Mouse (Mus musculus) layer of hippocampus, postnatal 25 days (tissue): ENCODE measurements around the gene Nufip1. TPM values are rescaled to one million over a fixed set of nuclear protein-coding genes. Genes with fewer than 3 reads are reported as not detected.

Experiments
- DNase-seq, 2 experiments: peaks; one replicate each; pipeline ENCODE4 v3.0.0; 2022; ENCODE audit warnings: mixed read lengths in 2 of 2, low spot score in 1 of 2; ENCODE audit errors: extremely low spot score in 1 of 2
- total RNA-seq, 2 experiments: library from RNA; stranded (reverse); gene quantifications; 2 replicates each; pipeline ENCODE4 v1.2.3; 2021

Gene Nufip1
- 1 to 10 TPM; 7.8 to 8.2 TPM for total RNA-seq

- DNase-seq, result peak; percentile 71 to 74
Observed at GRCm38 (mm10) chr14:76110396-76111221, at the start of gene Nufip1, which contains the start of gene Gpalpp1. Gene Nufip1 (plus strand): TSS chr14:76110891. Gene Gpalpp1 (minus strand): TSS chr14:76110760.

DNA sequence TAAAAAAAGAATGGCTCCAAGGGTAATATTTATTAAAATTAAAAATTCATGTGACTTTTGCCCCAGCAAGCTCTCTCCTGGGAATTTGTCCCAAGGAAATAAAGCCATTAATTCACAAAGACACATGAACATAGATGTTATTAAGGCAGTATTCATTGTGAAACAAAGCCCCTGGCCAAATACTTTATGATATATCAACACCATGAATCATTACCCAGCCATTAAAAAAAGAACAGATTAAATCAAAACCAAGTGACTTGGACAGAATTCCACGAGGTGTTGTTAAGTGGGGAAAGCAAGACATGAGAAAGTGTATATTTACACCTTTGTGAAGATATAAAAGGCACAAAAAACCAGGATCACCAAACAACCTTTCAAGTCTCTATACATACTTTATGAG lies 43.5 kb upstream of the Nufip1 start:
- no peak for DNase-seq

GRCm38 (mm10) chr14:76068296-76068695 lies 42.4 kb upstream of the Nufip1 start:
- no peak for DNase-seq

- no peak for DNase-seq
Observed at GRCm38 (mm10) chr14:76069296-76069695, 41.4 kb upstream of the Nufip1 start.

DNA sequence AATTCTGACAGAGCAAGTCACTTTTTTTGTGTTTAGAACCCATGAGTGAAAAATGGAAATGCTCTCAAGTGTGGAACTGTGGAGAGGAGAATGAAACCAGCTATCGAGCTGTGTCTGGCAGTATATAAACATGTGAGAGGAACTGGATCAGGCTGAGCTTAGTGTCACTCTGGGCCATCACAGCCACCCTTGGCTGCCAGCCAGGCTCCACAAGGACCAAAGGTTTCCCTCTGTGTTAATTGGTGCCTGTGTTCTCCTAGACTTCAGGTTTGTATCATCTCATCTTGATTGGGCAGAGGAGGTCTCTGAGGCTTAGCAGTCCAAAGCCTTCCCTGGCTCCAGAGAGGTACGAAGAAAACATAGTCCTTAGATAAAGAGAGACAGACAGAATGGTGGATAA lies 38.1 kb upstream of the Nufip1 start:
- DNase-seq, result no peak

- no peak for DNase-seq
Observed at GRCm38 (mm10) chr14:76074206-76074605, 36.5 kb upstream of the Nufip1 start.

DNA sequence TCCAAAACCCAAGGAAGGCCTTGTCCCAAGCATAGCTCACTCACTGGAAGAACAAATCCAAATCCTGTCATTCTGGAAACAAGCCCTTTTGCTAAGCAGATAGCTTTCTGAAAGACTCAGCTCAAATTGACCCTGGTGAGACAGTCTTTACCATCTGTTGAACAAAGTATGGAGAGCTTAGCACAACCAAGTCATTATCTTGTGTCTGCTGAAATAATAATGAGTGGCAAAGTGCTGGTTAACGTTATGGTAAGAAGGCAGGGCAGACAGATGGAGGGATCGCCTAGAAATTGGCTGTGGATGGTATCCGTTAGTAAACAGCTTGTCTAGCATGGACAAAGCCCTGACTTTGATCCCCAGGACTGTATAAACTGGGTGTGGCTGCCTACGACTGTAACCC lies 35.0 kb upstream of the Nufip1 start:
- DNase-seq, result no peak

DNA sequence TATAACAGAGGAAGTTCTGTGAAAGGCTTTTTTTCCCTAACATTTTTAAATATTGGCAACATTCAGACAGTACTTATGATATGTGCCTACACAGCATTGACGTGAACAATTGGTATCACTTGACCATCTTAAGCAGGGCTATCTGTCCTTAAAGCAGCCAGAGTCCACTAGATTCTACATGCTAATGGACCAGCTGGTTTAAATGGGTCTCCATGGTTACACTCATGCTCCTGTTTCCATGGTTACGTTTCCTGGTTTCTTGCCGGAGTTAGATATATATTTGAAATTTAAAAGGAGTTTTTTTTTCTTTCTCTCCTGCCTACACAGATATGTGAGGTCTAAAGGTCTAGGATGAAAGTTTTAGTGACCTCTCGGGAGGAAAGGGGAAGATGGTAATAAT lies 34.1 kb upstream of the Nufip1 start:
- DNase-seq, result no peak

- DNase-seq, result peak; percentile 38 to 47
Observed at GRCm38 (mm10) chr14:76077088-76077491, 33.6 kb upstream of the Nufip1 start.

GRCm38 (mm10) chr14:76081451-76081850 lies 29.2 kb upstream of the Nufip1 start:
- DNase-seq, result no peak

- DNase-seq, result no peak
Observed at GRCm38 (mm10) chr14:76082086-76082636, 28.5 kb upstream of the Nufip1 start.

DNA sequence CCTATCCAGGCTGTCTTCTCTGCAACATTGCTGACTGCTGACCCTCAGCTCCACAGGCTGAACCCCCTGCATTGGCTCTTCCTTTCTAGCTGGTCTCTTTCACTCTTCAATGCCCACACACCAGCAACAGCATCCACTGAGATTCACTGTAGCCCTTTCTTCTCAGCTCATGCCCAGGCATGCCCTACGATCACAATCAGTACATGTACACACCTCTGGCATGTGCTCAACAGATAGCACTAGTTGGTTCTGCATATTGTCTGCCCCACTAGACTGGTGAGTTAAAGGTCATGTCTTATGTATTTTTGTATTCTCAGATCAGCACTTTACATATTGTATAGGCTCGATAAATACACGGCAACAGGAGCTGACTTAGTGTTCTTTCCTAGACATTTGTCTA lies 26.5 kb upstream of the Nufip1 start:
- DNase-seq, result no peak

GRCm38 (mm10) chr14:76097244-76097643 lies 13.4 kb upstream of the Nufip1 start:
- no peak for DNase-seq

GRCm38 (mm10) chr14:76097815-76098214 lies 12.9 kb upstream of the Nufip1 start:
- DNase-seq, result no peak

DNA sequence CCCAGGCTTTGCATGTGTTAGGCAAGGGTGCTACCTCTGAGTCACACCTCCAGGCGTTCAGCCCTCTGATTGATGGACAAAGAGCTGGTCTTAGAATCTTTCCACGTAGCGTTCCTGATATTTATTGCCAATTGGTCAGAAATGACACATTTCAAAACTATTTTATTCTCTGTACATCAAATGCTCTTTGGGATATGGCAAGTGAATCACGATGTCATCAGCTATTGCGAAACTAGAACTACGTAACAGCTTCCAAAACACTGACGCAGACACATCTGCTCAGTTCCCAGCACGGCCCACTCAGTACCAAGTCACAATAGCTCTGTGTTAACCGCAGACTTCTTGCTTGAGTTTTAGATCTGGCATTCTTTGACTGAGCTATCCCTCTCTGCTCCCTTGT lies 11.1 kb upstream of the Nufip1 start:
- no peak for DNase-seq

- no peak for DNase-seq
Observed at GRCm38 (mm10) chr14:76115744-76116143, 5.1 kb downstream of the Nufip1 start.

- no peak for DNase-seq
Observed at GRCm38 (mm10) chr14:76118963-76119362, 8.3 kb downstream of the Nufip1 start.

GRCm38 (mm10) chr14:76120472-76120871 lies 9.8 kb downstream of the Nufip1 start:
- no peak for DNase-seq

- peak in 1 of 2 experiments; percentile 47 for DNase-seq
Observed at GRCm38 (mm10) chr14:76121901-76122662, 11.4 kb downstream of the Nufip1 start.

DNA sequence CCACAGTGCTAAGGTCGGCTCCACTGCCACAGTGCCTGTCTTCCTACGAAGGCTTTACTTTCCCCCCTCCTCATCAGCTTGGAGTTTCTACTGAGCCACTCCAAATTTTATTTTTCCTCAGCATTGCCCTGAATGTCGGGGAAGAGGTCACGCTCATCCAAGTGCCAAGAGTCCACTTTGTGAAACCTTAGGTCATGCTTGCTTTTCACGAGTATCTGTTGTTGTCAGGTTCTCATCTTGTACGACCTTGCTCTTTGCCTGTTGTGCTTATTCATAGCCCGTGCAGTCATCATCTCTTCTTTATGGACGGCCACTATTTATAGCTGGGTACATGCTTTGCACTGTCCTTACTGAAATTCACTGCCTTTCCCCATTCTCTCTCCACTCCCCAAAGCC lies 12.0 kb downstream of the Nufip1 start:
- no peak for DNase-seq

DNA sequence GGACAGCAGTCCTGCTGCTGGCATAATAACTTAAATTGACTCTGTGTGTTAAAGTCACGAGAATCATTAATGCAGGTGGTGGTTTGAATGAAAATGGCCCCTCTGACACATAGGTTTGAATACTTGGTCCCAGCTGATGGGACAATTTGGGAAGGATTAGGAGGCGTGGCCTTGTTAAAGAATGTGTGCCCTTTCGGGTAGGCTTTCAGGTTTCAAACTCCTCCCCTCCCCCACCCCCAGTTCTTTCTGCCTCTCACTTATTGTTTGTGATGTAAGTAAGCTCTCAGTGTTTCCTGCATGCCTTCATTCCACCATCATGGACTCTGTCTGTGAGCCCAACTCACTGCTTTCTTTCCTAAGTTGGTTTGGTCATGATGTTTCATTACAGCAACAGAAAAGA lies 16.6 kb downstream of the Nufip1 start:
- no peak for DNase-seq
